Mouse (Mus musculus): ENCODE measurements around the gene A130010J15Rik. TPM values are rescaled to one million over a fixed set of nuclear protein-coding genes. Genes with fewer than 3 reads are reported as not detected.

Gene A130010J15Rik
- polyA plus RNA-seq, 1 experiment from 2014 or later = 8.0 TPM

DNA sequence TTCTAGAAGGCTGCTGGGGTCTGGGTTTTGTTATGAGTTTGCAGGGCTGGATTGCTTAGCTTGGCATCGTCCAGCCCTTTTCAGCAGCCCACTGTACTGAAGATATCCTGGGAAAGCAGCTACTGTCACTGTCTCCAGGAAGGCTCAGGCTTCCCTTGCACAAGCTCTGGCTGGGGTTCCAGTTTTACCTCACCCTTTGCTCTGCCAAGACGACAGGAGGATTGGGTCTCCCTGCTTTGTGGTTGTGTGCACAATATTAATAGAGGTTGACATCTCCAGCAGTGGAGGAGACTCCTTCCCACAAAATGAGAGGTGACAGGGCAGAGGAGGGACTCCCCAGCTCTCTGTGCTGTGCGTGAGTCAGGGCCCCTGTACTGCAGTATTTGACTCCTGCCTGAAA, 18.6 kb upstream of the A130010J15Rik start:
- 56% methylated on average over 3 of the region's 3 CpGs for WGBS
- H3K4me1 ChIP-seq (replicated peaks; ENCODE audit: control insufficient read depth, insufficient read depth, low read length) = peaks cover 7% of the 10 kb centered on the region; the same call in 1 of the 2 replicates
- H3K9ac ChIP-seq (ENCODE audit: low read depth, low read length) = no peak overlapping the region
- H3K4me2 ChIP-seq (replicated peaks; ENCODE audit: low read depth) = no peak overlapping the region
- no peaks in the 10 kb centered on the region for H3K27me3 ChIP-seq (replicated peaks; ENCODE audit: control insufficient read depth, insufficient read depth, low read length)
- no peak overlapping the region for H3K4me3 ChIP-seq (ENCODE audit: low read depth, low read length)
- H3K27ac ChIP-seq (ENCODE audit: low read depth, low read length) = no peak overlapping the region
- H3K9me3 ChIP-seq (ENCODE audit: control insufficient read depth) = no peaks in the 10 kb centered on the region
- ATAC-seq = no peak
- H3K36me3 ChIP-seq (ENCODE audit: control insufficient read depth, insufficient read depth) = no peaks in the 10 kb centered on the region
- no peak for TF ChIP-seq CTCF (IDR thresholded peaks at IDR 0.05; ENCODE audit: low read depth)

DNA sequence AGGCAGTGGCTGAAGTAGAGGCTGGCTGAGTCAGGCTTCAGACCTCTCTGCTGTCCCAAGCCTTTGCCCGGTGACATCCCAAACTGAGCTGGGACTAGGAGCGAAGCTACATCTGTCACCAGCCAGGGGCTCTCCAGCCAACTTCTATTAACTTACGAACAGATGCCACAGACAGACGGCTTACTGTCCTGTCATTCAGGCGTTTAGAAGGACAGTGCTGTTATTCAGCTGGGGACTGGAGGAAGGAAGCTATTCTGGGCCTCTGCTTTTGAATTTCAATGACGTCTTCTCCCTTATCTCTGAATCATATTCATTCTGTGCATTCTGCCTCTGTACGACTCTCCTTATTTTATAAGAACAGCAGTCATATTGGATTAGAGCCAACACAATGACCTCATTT, 16.7 kb upstream of the A130010J15Rik start:
- H3K4me3 ChIP-seq (ENCODE audit: low read depth, low read length) = no peak overlapping the region
- no peak for TF ChIP-seq CTCF (IDR thresholded peaks at IDR 0.05; ENCODE audit: low read depth)
- WGBS = 41% methylated on average over 7 of the region's 7 CpGs

DNA sequence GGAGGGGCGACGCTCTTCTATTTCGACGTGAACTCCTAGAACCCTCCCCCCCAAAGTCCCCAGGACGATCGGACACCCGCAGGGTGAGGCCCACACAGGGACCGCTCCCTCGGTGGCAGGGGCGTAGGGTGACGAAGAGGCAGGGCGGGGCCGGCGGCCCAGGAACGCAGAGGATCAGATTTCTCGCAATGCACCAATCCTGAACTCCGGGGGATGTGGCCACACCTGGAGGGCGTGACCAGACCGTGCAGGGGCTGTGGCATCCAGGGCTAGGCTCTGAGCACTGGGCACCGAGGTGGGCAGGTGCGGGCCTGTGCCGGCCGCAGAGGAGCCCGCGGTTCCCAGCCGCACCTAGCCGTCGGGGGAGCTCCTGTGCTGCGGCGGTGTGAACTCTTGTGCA, 15.0 kb upstream of the A130010J15Rik start, which contains the start of gene Irf6:
Irf6 (plus strand) TSS at position 240 of the 400 bp plus-strand sequence.
- peak; percentile 95 for ATAC-seq
- Histone ChIP-seq H3K27me3 (replicated peaks; ENCODE audit: control insufficient read depth, insufficient read depth, low read length) (no peaks in the 10 kb centered on the region), H3K9me3 (ENCODE audit: control insufficient read depth) (no peaks in the 10 kb centered on the region), H3K4me1 (replicated peaks; ENCODE audit: control insufficient read depth, insufficient read depth, low read length) (peaks cover 16% of the 10 kb centered on the region), H3K9ac (ENCODE audit: low read depth, low read length) (peak within 1 kb of the TSS; percentile 64), H3K4me3 (ENCODE audit: low read depth, low read length) (peak within 1 kb of the TSS; percentile 63), H3K27ac (ENCODE audit: low read depth, low read length) (peak within 1 kb of the TSS; percentile 87), H3K4me2 (replicated peaks; ENCODE audit: low read depth) (peak within 1 kb of the TSS; percentile 70), H3K36me3 (ENCODE audit: control insufficient read depth, insufficient read depth) (no peaks in the 10 kb centered on the region)
- no peak for TF ChIP-seq CTCF (IDR thresholded peaks at IDR 0.05; ENCODE audit: low read depth)
- WGBS = 3% methylated on average over 30 of the region's 30 CpGs

More for the DNA sequence above, 16.7 kb upstream of the A130010J15Rik start:
- peaks cover 11% of the 10 kb centered on the region; the same call in 1 of the 2 replicates for H3K4me1 ChIP-seq (replicated peaks; ENCODE audit: control insufficient read depth, insufficient read depth, low read length)
- no peak overlapping the region for H3K4me2 ChIP-seq (replicated peaks; ENCODE audit: low read depth)
- no peaks in the 10 kb centered on the region for H3K36me3 ChIP-seq (ENCODE audit: control insufficient read depth, insufficient read depth)
- no peaks in the 10 kb centered on the region for H3K27me3 ChIP-seq (replicated peaks; ENCODE audit: control insufficient read depth, insufficient read depth, low read length)
- no peak for ATAC-seq
- no peak overlapping the region for H3K27ac ChIP-seq (ENCODE audit: low read depth, low read length)
- no peak overlapping the region for H3K9ac ChIP-seq (ENCODE audit: low read depth, low read length)
- H3K9me3 ChIP-seq (ENCODE audit: control insufficient read depth) = no peaks in the 10 kb centered on the region

DNA sequence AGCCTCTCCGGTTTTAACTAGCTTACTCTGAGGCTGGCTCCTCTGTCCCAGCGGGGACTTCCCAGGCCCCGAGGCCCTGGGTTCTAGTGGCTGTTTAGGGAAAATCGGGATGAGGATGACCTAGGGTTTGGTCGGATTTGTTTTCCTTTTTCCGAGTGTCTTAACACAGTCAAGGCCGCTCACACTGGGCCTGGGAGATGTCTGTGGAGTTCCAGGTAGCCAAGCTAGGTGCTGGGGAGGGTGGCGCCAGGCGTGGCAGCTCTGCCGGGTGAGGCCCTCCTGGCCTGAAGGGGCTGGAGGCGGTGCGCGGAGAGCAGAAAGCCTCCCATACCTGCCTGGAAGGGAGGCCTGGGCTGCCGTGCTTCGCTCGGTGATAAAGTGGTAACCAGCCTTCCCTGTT, 14.3 kb upstream of the A130010J15Rik start:
- H3K36me3 ChIP-seq (ENCODE audit: control insufficient read depth, insufficient read depth) = peaks cover 3% of the 10 kb centered on the region; the same call in 1 of the 2 replicates
- peaks cover 16% of the 10 kb centered on the region for H3K4me1 ChIP-seq (replicated peaks; ENCODE audit: control insufficient read depth, insufficient read depth, low read length)
- H3K4me3 ChIP-seq (ENCODE audit: low read depth, low read length) = peak overlapping the region; percentile 63
- peak overlapping the region; percentile 87 for H3K27ac ChIP-seq (ENCODE audit: low read depth, low read length)
- 0 out of 2 replicates have a peak, but pooled peaks have one; percentile 17 for TF ChIP-seq CTCF (IDR thresholded peaks at IDR 0.05; ENCODE audit: low read depth)
- H3K9me3 ChIP-seq (ENCODE audit: control insufficient read depth) = no peaks in the 10 kb centered on the region
- peak overlapping the region; percentile 70 for H3K4me2 ChIP-seq (replicated peaks; ENCODE audit: low read depth)
- WGBS = 38% methylated on average over 16 of the region's 16 CpGs
- ATAC-seq = peak; percentile 67
- no peaks in the 10 kb centered on the region for H3K27me3 ChIP-seq (replicated peaks; ENCODE audit: control insufficient read depth, insufficient read depth, low read length)
- H3K9ac ChIP-seq (ENCODE audit: low read depth, low read length) = peak overlapping the region; percentile 64

- ATAC-seq = peak; percentile 26
- H3K36me3 ChIP-seq (ENCODE audit: control insufficient read depth, insufficient read depth) = peaks cover 7% of the 10 kb centered on the region; the same call in 1 of the 2 replicates
- H3K27me3 ChIP-seq (replicated peaks; ENCODE audit: control insufficient read depth, insufficient read depth, low read length) = no peaks in the 10 kb centered on the region
- peak overlapping the region; percentile 91 for H3K27ac ChIP-seq (ENCODE audit: low read depth, low read length)
- H3K4me1 ChIP-seq (replicated peaks; ENCODE audit: control insufficient read depth, insufficient read depth, low read length) = peaks cover 11% of the 10 kb centered on the region
- no peaks in the 10 kb centered on the region for H3K9me3 ChIP-seq (ENCODE audit: control insufficient read depth)
- H3K4me3 ChIP-seq (ENCODE audit: low read depth, low read length) = peak overlapping the region; percentile 33
- TF ChIP-seq CTCF (IDR thresholded peaks at IDR 0.05; ENCODE audit: low read depth) = no peak
- H3K4me2 ChIP-seq (replicated peaks; ENCODE audit: low read depth) = peak overlapping the region; percentile 70
- 37% methylated on average over 15 of the region's 15 CpGs for WGBS
- peak overlapping the region; percentile 45; the same call in 1 of the 2 replicates for H3K9ac ChIP-seq (ENCODE audit: low read depth, low read length)
These were observed 11.3 kb upstream of the A130010J15Rik start for GRCm38 (mm10) chr1:193156316-193157110.

- peak overlapping the region; percentile 33 for H3K4me3 ChIP-seq (ENCODE audit: low read depth, low read length)
- H3K27me3 ChIP-seq (replicated peaks; ENCODE audit: control insufficient read depth, insufficient read depth, low read length) = no peaks in the 10 kb centered on the region
- peaks cover 13% of the 10 kb centered on the region for H3K36me3 ChIP-seq (ENCODE audit: control insufficient read depth, insufficient read depth)
- TF ChIP-seq CTCF (IDR thresholded peaks at IDR 0.05; ENCODE audit: low read depth) = no peak
- H3K9me3 ChIP-seq (ENCODE audit: control insufficient read depth) = no peaks in the 10 kb centered on the region
- H3K27ac ChIP-seq (ENCODE audit: low read depth, low read length) = peak overlapping the region; percentile 91
- 53% methylated on average over 8 of the region's 8 CpGs for WGBS
- H3K4me1 ChIP-seq (replicated peaks; ENCODE audit: control insufficient read depth, insufficient read depth, low read length) = peaks cover 11% of the 10 kb centered on the region
- H3K4me2 ChIP-seq (replicated peaks; ENCODE audit: low read depth) = peak overlapping the region; percentile 70
- no peak for ATAC-seq
- peak overlapping the region; percentile 45 for H3K9ac ChIP-seq (ENCODE audit: low read depth, low read length)
These were observed 10.7 kb upstream of the A130010J15Rik start for GRCm38 (mm10) chr1:193157111-193157492.

Measured in intestine, postnatal 0 days (tissue).